ENCODE assay signal across 12 mouse cellular contexts in genomic region chr12:73528142-73528541, GRCm38 (mm10). TPM values are rescaled to one million over a fixed set of nuclear protein-coding genes. Genes with fewer than 3 reads are reported as not detected.
DNase-seq lines count a peak whose midpoint lies in the region; ATAC-seq lines count a peak whose summit lies in the region.
"Not testable (repeated sequence)": the region's sequence is repeated elsewhere in the genome, so short reads cannot be mapped to it uniquely, and the experiment has no call there.
"Had no signal": no experiment of that assay in that cellular context is flagged by ENCODE, and none has a peak within 500 bp of the region (broad histone marks: within the 10 kb centered on the region; RNA-seq: fewer than 3 reads in every experiment).

No protein-coding gene starts in this region.

- H3K4me2 ChIP-seq in embryonic facial prominence, embryonic 11.5 days (ENCODE audit: low read depth, low read length); embryonic facial prominence, embryonic 12.5 days (replicated peaks); limb, embryonic 11.5 days (ENCODE audit: low read depth, severe bottlenecking); limb, embryonic 15.5 days; midbrain, embryonic 13.5 days (replicated peaks): not testable (repeated sequence)

- H3K4me3 ChIP-seq in embryonic facial prominence, embryonic 10.5 days; embryonic facial prominence, embryonic 11.5 days (ENCODE audit: low read depth, low read length); embryonic facial prominence, embryonic 12.5 days; forebrain, embryonic 10.5 days; limb, embryonic 10.5 days; limb, embryonic 11.5 days (ENCODE audit: low read depth, low read length); limb, embryonic 15.5 days; midbrain, embryonic 13.5 days (replicated peaks): not testable (repeated sequence)

- not testable (repeated sequence) for H3K36me3 ChIP-seq in embryonic facial prominence, embryonic 10.5 days (replicated peaks); embryonic facial prominence, embryonic 11.5 days (replicated peaks; ENCODE audit: control insufficient read depth, insufficient read depth, low read depth, low read length); embryonic facial prominence, embryonic 12.5 days; forebrain, embryonic 10.5 days (replicated peaks); limb, embryonic 10.5 days; limb, embryonic 11.5 days (ENCODE audit: control insufficient read depth, insufficient read depth, low read length); limb, embryonic 15.5 days; midbrain, embryonic 13.5 days

- WGBS in embryonic facial prominence, embryonic 10.5 days, result 87% methylated on average over 1 of the region's 1 CpGs
- WGBS in embryonic facial prominence, embryonic 11.5 days, result 95% methylated on average over 1 of the region's 1 CpGs
- 88% methylated on average over 1 of the region's 1 CpGs for WGBS in embryonic facial prominence, embryonic 12.5 days
- 100% methylated on average over 1 of the region's 1 CpGs for WGBS in forebrain, embryonic 10.5 days
- 93% methylated on average over 1 of the region's 1 CpGs for WGBS in limb, embryonic 10.5 days
- 88% methylated on average over 1 of the region's 1 CpGs for WGBS in limb, embryonic 11.5 days
- 78% methylated on average over 1 of the region's 1 CpGs for WGBS in limb, embryonic 15.5 days
- WGBS in midbrain, embryonic 13.5 days, result 78% methylated on average over 1 of the region's 1 CpGs

- DNase-seq in embryonic facial prominence, embryonic 10.5 days (ENCODE audit: low spot score); embryonic facial prominence, embryonic 11.5 days (ENCODE audit: low spot score); forebrain, embryonic 10.5 days (ENCODE audit: extremely low spot score, low spot score); limb, embryonic 10.5 days (ENCODE audit: low spot score); limb, embryonic 11.5 days (ENCODE audit: low spot score): not testable (repeated sequence)

- not testable (repeated sequence) for H3K9ac ChIP-seq in embryonic facial prominence, embryonic 11.5 days (replicated peaks; ENCODE audit: low read length); embryonic facial prominence, embryonic 12.5 days; limb, embryonic 11.5 days (ENCODE audit: low read length); limb, embryonic 15.5 days; midbrain, embryonic 13.5 days (replicated peaks)

- H3K27me3 ChIP-seq in embryonic facial prominence, embryonic 10.5 days (replicated peaks; ENCODE audit: low read depth, poor library complexity, severe bottlenecking); embryonic facial prominence, embryonic 11.5 days (ENCODE audit: control insufficient read depth, insufficient read depth, low read length); embryonic facial prominence, embryonic 12.5 days; forebrain, embryonic 10.5 days (ENCODE audit: poor library complexity, severe bottlenecking); limb, embryonic 11.5 days (ENCODE audit: control insufficient read depth, insufficient read depth, low read length); midbrain, embryonic 13.5 days: not testable (repeated sequence)
- H3K27me3 ChIP-seq in limb, embryonic 10.5 days (ENCODE audit: low read depth, poor library complexity, severe bottlenecking), result peaks cover 48% of the 10 kb centered on the region
- H3K27me3 ChIP-seq in limb, embryonic 15.5 days, result peaks cover 20% of the 10 kb centered on the region; the same call in 1 of the 2 replicates

- peak overlapping the region; percentile 78; the same call in 1 of the 2 replicates for H3K27ac ChIP-seq in embryonic facial prominence, embryonic 10.5 days (replicated peaks)
- not testable (repeated sequence) for H3K27ac ChIP-seq in embryonic facial prominence, embryonic 11.5 days (replicated peaks; ENCODE audit: low read depth, low read length); embryonic facial prominence, embryonic 12.5 days; limb, embryonic 11.5 days (replicated peaks; ENCODE audit: low read depth, low read length); limb, embryonic 15.5 days; midbrain, embryonic 13.5 days
- 0 out of 2 replicates have a peak overlapping the region, but pooled peaks have one; percentile 48 for H3K27ac ChIP-seq in forebrain, embryonic 10.5 days
- peak overlapping the region; percentile 53 for H3K27ac ChIP-seq in limb, embryonic 10.5 days

- peak; percentile 61 for ATAC-seq in embryonic facial prominence, embryonic 11.5 days (replicated peaks; ENCODE audit: insufficient number of reproducible peaks, low FRiP score, low TSS enrichment, low read depth)
- 0 out of 2 replicates have a peak, but pooled peaks have one; percentile 62 for ATAC-seq in embryonic facial prominence, embryonic 12.5 days (ENCODE audit: insufficient number of reproducible peaks, insufficient read depth, low FRiP score, low TSS enrichment)
- 0 out of 2 replicates have a peak, but pooled peaks have one; percentile 41 for ATAC-seq in limb, embryonic 11.5 days (ENCODE audit: insufficient number of reproducible peaks, low FRiP score, low TSS enrichment, low read depth)
- ATAC-seq in limb, embryonic 15.5 days (ENCODE audit: insufficient number of reproducible peaks, low FRiP score, low TSS enrichment, low read depth), result peak; percentile 8; the same call in 1 of the 2 replicates
- 0 out of 2 replicates have a peak, but pooled peaks have one; percentile 40 for ATAC-seq in midbrain, embryonic 13.5 days

- H3K9me3 ChIP-seq in embryonic facial prominence, embryonic 10.5 days; embryonic facial prominence, embryonic 11.5 days (replicated peaks; ENCODE audit: control insufficient read depth, low read length); embryonic facial prominence, embryonic 12.5 days; forebrain, embryonic 10.5 days; limb, embryonic 10.5 days (replicated peaks); limb, embryonic 11.5 days (ENCODE audit: control insufficient read depth, low read length); limb, embryonic 15.5 days; midbrain, embryonic 13.5 days: not testable (repeated sequence)

- peaks cover 68% of the 10 kb centered on the region for H3K4me1 ChIP-seq in embryonic facial prominence, embryonic 10.5 days
- not testable (repeated sequence) for H3K4me1 ChIP-seq in embryonic facial prominence, embryonic 11.5 days (ENCODE audit: control insufficient read depth, insufficient read depth, low read length); midbrain, embryonic 13.5 days (replicated peaks)
- H3K4me1 ChIP-seq in embryonic facial prominence, embryonic 12.5 days, result peaks cover 27% of the 10 kb centered on the region
- peaks cover 26% of the 10 kb centered on the region for H3K4me1 ChIP-seq in forebrain, embryonic 10.5 days
- peaks cover 91% of the 10 kb centered on the region for H3K4me1 ChIP-seq in limb, embryonic 10.5 days
- H3K4me1 ChIP-seq in limb, embryonic 11.5 days (ENCODE audit: control insufficient read depth, insufficient read depth, low read length), result peaks cover 42% of the 10 kb centered on the region
- H3K4me1 ChIP-seq in limb, embryonic 15.5 days, result peaks cover 26% of the 10 kb centered on the region

RNA-seq across cellular contexts. Expression of gene Tmem30b, which starts 18.1 kb away (rescaled TPM):
- polyA plus RNA-seq in embryonic facial prominence, embryonic 10.5 days (2016; fragmentation: Nextera tagmentation; extraction: Ambion mirVana), result 8.1 and 11.0 TPM in 2 replicates
- polyA plus RNA-seq in embryonic facial prominence, embryonic 11.5 days (2014; fragmentation: Nextera tagmentation; extraction: Ambion mirVana), result 10.3 and 11.2 TPM in 2 replicates
- polyA plus RNA-seq in embryonic facial prominence, embryonic 12.5 days (2016; fragmentation: Nextera tagmentation; extraction: Ambion mirVana), result 15.2 and 16.0 TPM in 2 replicates
- polyA plus RNA-seq in forebrain, embryonic 10.5 days (2016; fragmentation: Nextera tagmentation; extraction: Ambion mirVana), result 3.8 and 5.0 TPM in 2 replicates
- polyA plus RNA-seq in limb, embryonic 10.5 days (2016; fragmentation: Nextera tagmentation; extraction: Ambion mirVana), result 9.1 and 15.7 TPM in 2 replicates
- 22.9 and 25.0 TPM in 2 replicates for polyA plus RNA-seq in limb, embryonic 11.5 days (2014; fragmentation: Nextera tagmentation; extraction: Ambion mirVana)
- 16.8 and 19.1 TPM in 2 replicates for polyA plus RNA-seq in limb, embryonic 15.5 days (2015; fragmentation: Nextera tagmentation; extraction: Ambion mirVana)
- polyA plus RNA-seq in midbrain, embryonic 13.5 days (2015; fragmentation: Nextera tagmentation; extraction: Ambion mirVana), result 0.05 and 0.26 TPM in 2 replicates
- polyA plus RNA-seq: activated CD4-positive, CD25-positive, alpha-beta regulatory T cell, adult 4 months; C2C12; G1E; Patski had no signal

RNA-seq across cellular contexts. Expression of gene Prkch, which starts 56.5 kb away (rescaled TPM):
- polyA plus RNA-seq in embryonic facial prominence, embryonic 10.5 days (2016; fragmentation: Nextera tagmentation; extraction: Ambion mirVana), result 6.7 and 6.9 TPM in 2 replicates
- 11.6 TPM in 2 replicates for polyA plus RNA-seq in embryonic facial prominence, embryonic 11.5 days (2014; fragmentation: Nextera tagmentation; extraction: Ambion mirVana)
- 13.9 and 14.9 TPM in 2 replicates for polyA plus RNA-seq in embryonic facial prominence, embryonic 12.5 days (2016; fragmentation: Nextera tagmentation; extraction: Ambion mirVana)
- 3.8 and 4.8 TPM in 2 replicates for polyA plus RNA-seq in forebrain, embryonic 10.5 days (2016; fragmentation: Nextera tagmentation; extraction: Ambion mirVana)
- 6.4 and 7.4 TPM in 2 replicates for polyA plus RNA-seq in limb, embryonic 10.5 days (2016; fragmentation: Nextera tagmentation; extraction: Ambion mirVana)
- polyA plus RNA-seq in limb, embryonic 11.5 days (2014; fragmentation: Nextera tagmentation; extraction: Ambion mirVana), result 8.8 and 9.6 TPM in 2 replicates
- 17.3 and 18.2 TPM in 2 replicates for polyA plus RNA-seq in limb, embryonic 15.5 days (2015; fragmentation: Nextera tagmentation; extraction: Ambion mirVana)
- polyA plus RNA-seq in midbrain, embryonic 13.5 days (2015; fragmentation: Nextera tagmentation; extraction: Ambion mirVana), result 3.9 and 5.5 TPM in 2 replicates
- polyA plus RNA-seq: G1E had no signal

Comparison
In these comparisons a context has a peak if more than half of its experiments do, and no peak if none do; other contexts are left out.
1. ATAC-seq: peak in every context shown above with its lines; median percentile 62 in embryonic facial prominence, embryonic 12.5 days; 61 in embryonic facial prominence, embryonic 11.5 days; 41 in limb, embryonic 11.5 days; 40 in midbrain, embryonic 13.5 days; 8 in limb, embryonic 15.5 days.